In the genomic region with DNA sequence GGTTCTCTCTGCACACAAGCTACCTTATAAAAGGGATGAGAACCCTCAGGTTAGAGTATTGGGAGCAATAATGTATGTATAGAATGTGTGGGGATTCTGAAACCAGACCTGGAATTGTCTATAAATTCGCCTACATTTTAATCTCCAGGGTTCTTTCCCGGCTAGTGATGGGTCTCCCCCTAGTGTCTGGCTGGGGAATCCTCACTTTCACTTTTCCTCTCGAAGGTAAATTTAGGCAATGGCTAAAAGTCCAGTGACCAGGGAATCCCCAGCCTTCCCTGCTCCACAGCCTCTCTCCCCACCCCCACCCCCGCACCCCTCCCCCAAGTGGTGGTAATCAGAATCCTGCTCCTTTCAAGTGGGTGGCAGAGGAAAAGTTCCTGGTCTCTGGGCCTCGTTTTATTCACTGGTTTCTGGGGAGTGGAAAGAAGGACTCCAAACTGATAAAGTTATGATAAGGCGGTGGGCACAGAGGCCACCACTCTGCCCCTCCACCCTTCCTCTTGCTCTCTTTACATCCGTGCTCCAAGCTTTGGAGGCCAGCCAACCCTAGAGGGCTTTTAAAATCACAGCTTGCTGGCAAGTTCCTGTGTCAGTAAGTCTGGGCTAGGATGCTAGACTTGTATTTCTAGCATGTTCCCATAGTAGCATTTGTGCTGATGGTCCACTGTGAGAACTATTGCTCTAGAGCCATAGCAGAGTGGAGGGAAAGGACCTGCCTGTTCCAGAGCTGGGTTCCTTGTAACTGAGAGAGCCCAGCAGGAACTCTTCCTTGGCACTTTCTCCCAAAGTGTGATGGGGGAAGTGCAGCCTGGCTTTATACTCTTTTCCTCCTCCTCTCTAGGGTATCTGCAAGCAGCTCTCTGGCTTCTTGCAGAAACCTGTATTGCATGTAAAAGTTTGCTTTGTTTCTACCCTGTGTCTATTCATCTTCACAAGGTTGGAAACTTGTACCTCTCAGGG, we compare ENCODE assay signal across 8 mouse cellular contexts. TPM values are rescaled to one million over a fixed set of nuclear protein-coding genes. Genes with fewer than 3 reads are reported as not detected.
DNase-seq lines count a peak whose midpoint lies in the region; ATAC-seq lines count a peak whose summit lies in the region.

No protein-coding gene starts in this region.

- H3K4me2 ChIP-seq in forebrain, embryonic 12.5 days, result no peak overlapping the region
- peak overlapping the region; percentile 34; the same call in 1 of the 2 replicates for H3K4me2 ChIP-seq in limb, embryonic 15.5 days

- H3K9ac ChIP-seq in forebrain, embryonic 12.5 days, result no peak overlapping the region; the same call in 1 of the 2 replicates
- no peak overlapping the region for H3K9ac ChIP-seq in limb, embryonic 15.5 days

- DNase-seq in gastrocnemius, adult 18-20 months (ENCODE audit: low spot score), result peak; percentile 60
- no peak for DNase-seq in gastrocnemius, postnatal 36 days
- DNase-seq in ZHBTc4 (ENCODE audit: low read depth, low spot score), result peak; percentile 55
- DNase-seq in induced T-regulatory cell, adult 2 months (ENCODE audit: low read depth), result peak; percentile 73
- peak; percentile 63 for DNase-seq in naive thymus-derived CD4-positive, alpha-beta T cell, adult 2 months (ENCODE audit: low read depth)
- DNase-seq in urinary bladder, postnatal 36 days (ENCODE audit: low spot score in 2 of 2), result no peak

- H3K27me3 ChIP-seq in forebrain, embryonic 12.5 days, result peaks cover 57% of the 10 kb centered on the region
- peaks cover 49% of the 10 kb centered on the region for H3K27me3 ChIP-seq in limb, embryonic 15.5 days

- ATAC-seq in forebrain, embryonic 12.5 days (ENCODE audit: low FRiP score), result peak; percentile 18; the same call in 1 of the 2 replicates
- ATAC-seq in limb, embryonic 15.5 days (ENCODE audit: insufficient number of reproducible peaks, low FRiP score, low TSS enrichment, low read depth), result no peak

- no peak overlapping the region for H3K27ac ChIP-seq in forebrain, embryonic 12.5 days
- H3K27ac ChIP-seq in limb, embryonic 15.5 days, result no peak overlapping the region

- H3K4me3 ChIP-seq in forebrain, embryonic 12.5 days (replicated peaks), result no peak overlapping the region
- H3K4me3 ChIP-seq in limb, embryonic 15.5 days, result no peak overlapping the region

- H3K9me3 ChIP-seq in forebrain, embryonic 12.5 days, result no peaks in the 10 kb centered on the region
- H3K9me3 ChIP-seq in limb, embryonic 15.5 days, result no peaks in the 10 kb centered on the region

- 14% methylated on average over 7 of the region's 7 CpGs for WGBS in forebrain, embryonic 12.5 days
- WGBS in limb, embryonic 15.5 days, result 7% methylated on average over 7 of the region's 7 CpGs

- intact Hi-C loops in gastrocnemius, postnatal 36 days (cut with DNase I), result loop anchor here (2.0 kb wide), 1 partner anchor 64 kb away; no protein-coding TSS in a partner anchor

- H3K4me1 ChIP-seq in forebrain, embryonic 12.5 days, result peaks cover 18% of the 10 kb centered on the region
- peaks cover 31% of the 10 kb centered on the region for H3K4me1 ChIP-seq in limb, embryonic 15.5 days

- H3K36me3 ChIP-seq in forebrain, embryonic 12.5 days (replicated peaks), result no peaks in the 10 kb centered on the region
- no peaks in the 10 kb centered on the region for H3K36me3 ChIP-seq in limb, embryonic 15.5 days

RNA-seq across cellular contexts. Expression of a gene that starts 1.7 kb away (rescaled TPM):
- 1 to 10 TPM in 1 of 2 experiments, under 1 TPM in 1; 0.39 to 1.1 TPM for total RNA-seq in gastrocnemius, adult 18-20 months (2021)
- total RNA-seq in gastrocnemius, postnatal 36 days (2021), result 1 to 10 TPM in 1 of 2 experiments, under 1 TPM in 1; 0.35 to 1.2 TPM
- 0.98 and 1.1 TPM in 2 replicates for polyA plus RNA-seq in forebrain, embryonic 12.5 days (2016; fragmentation: Nextera tagmentation; extraction: Ambion mirVana)
- polyA plus RNA-seq in limb, embryonic 15.5 days (2015; fragmentation: Nextera tagmentation; extraction: Ambion mirVana), result 6.1 and 6.3 TPM in 2 replicates

RNA-seq across cellular contexts. Expression of a gene that starts 32.7 kb away (rescaled TPM):
- under 1 TPM; 0.48 to 0.81 TPM for total RNA-seq in gastrocnemius, adult 18-20 months (2021)
- total RNA-seq in gastrocnemius, postnatal 36 days (2021), result 1 to 10 TPM; 1.1 TPM
- 0.72 and 0.88 TPM in 2 replicates for polyA plus RNA-seq in forebrain, embryonic 12.5 days (2016; fragmentation: Nextera tagmentation; extraction: Ambion mirVana)
- polyA plus RNA-seq in limb, embryonic 15.5 days (2015; fragmentation: Nextera tagmentation; extraction: Ambion mirVana), result 7.1 and 7.3 TPM in 2 replicates

Comparison
In these comparisons a context has a peak if more than half of its experiments do, and no peak if none do; other contexts are left out.
1. DNase-seq: peak in gastrocnemius, adult 18-20 months (single experiment), ZHBTc4 (single experiment), induced T-regulatory cell, adult 2 months (single experiment) and naive thymus-derived CD4-positive, alpha-beta T cell, adult 2 months (single experiment); none in gastrocnemius, postnatal 36 days (0 of 2) and urinary bladder, postnatal 36 days (0 of 2).